Mouse (Mus musculus) brain, embryonic 18.5 days (tissue): ENCODE results near the gene Sp1.

Source experiments
- DNase-seq: peaks from one replicate; pipeline ENCODE4 v3.0.0-alpha.2; 2012; ENCODE audit warnings: low read depth, low spot score

Gene Sp1

GRCm38 (mm10) chr15:102399229-102400221, 6.4 kb upstream of the Sp1 start:
- DNase-seq: no peak

GRCm38 (mm10) chr15:102400476-102401045, 5.4 kb upstream of the Sp1 start:
- DNase-seq: no peak

GRCm38 (mm10) chr15:102401278-102401677, 4.7 kb upstream of the Sp1 start:
- DNase-seq: no peak

- no peak for DNase-seq
Observed at GRCm38 (mm10) chr15:102402210-102402609, 3.7 kb upstream of the Sp1 start.

- DNase-seq: no peak
Observed at GRCm38 (mm10) chr15:102404608-102405488, 1.1 kb upstream of the Sp1 start.

GRCm38 (mm10) chr15:102406196-102406911, 411 bp downstream of the Sp1 start:
- no peak for DNase-seq

GRCm38 (mm10) chr15:102406912-102407580, 1.1 kb downstream of the Sp1 start:
- DNase-seq: no peak

- DNase-seq: no peak
Observed at GRCm38 (mm10) chr15:102407681-102408557, 2.0 kb downstream of the Sp1 start.

- no peak for DNase-seq
Observed at GRCm38 (mm10) chr15:102408558-102409130, 2.7 kb downstream of the Sp1 start.

GRCm38 (mm10) chr15:102409286-102409685, 3.3 kb downstream of the Sp1 start:
- no peak for DNase-seq

GRCm38 (mm10) chr15:102411077-102411476, 5.1 kb downstream of the Sp1 start:
- DNase-seq: no peak

GRCm38 (mm10) chr15:102413687-102414086, 7.7 kb downstream of the Sp1 start:
- DNase-seq: no peak

GRCm38 (mm10) chr15:102417524-102417923, 11.6 kb downstream of the Sp1 start:
- DNase-seq: no peak

- DNase-seq: no peak
Observed at GRCm38 (mm10) chr15:102420986-102421385, 15.0 kb downstream of the Sp1 start.

GRCm38 (mm10) chr15:102421437-102421836, 15.5 kb downstream of the Sp1 start:
- no peak for DNase-seq

GRCm38 (mm10) chr15:102423602-102424240, 17.8 kb downstream of the Sp1 start:
- DNase-seq: no peak

GRCm38 (mm10) chr15:102424657-102425056, 18.7 kb downstream of the Sp1 start:
- no peak for DNase-seq

GRCm38 (mm10) chr15:102426963-102427362, 21.0 kb downstream of the Sp1 start:
- no peak for DNase-seq

GRCm38 (mm10) chr15:102432046-102432445, 26.1 kb downstream of the Sp1 start:
- no peak for DNase-seq
